Mouse (Mus musculus): ENCODE results near the gene Rsph14. TPM values are rescaled to one million over a fixed set of nuclear protein-coding genes. Genes with fewer than 3 reads are reported as not detected.

Rsph14 gene
- polyA plus RNA-seq, 1 experiment from 2014 or later = not detected

- POLR2A ChIA-PET = no interaction called here
- ATAC-seq (peak; percentile 81), DNase-seq (ENCODE audit: low read depth, low spot score) (no peak)
- CTCF ChIA-PET = interaction anchor here (1.0 kb wide), 1 partner anchor 98 kb away, joined by 4 read pairs; no protein-coding TSS in a partner anchor
- in situ Hi-C loops (cut with MboI; ENCODE audit: low pct_unique_long_range_greater_than_20kb) = no loop called here
- peaks cover 4% of the 10 kb centered on the region for H3K27me3 ChIP-seq
- TF ChIP-seq CTCF (IDR thresholded peaks at IDR 0.05) = no peak
Measured at GRCm38 (mm10) chr10:74922763-74923162, 109.6 kb downstream of the Rsph14 start.

GRCm38 (mm10) chr10:74921614-74922013 is 110.8 kb downstream of the Rsph14 start:
- ATAC-seq (no peak), DNase-seq (ENCODE audit: low read depth, low spot score) (no peak)
- in situ Hi-C loops (cut with MboI; ENCODE audit: low pct_unique_long_range_greater_than_20kb) = no loop called here
- no peak for TF ChIP-seq CTCF (IDR thresholded peaks at IDR 0.05)
- ChIA-PET CTCF (interaction anchor here (0.8 to 1.4 kb wide), 3 partner anchors 73 to 445 kb away, joined by 3 to 4 read pairs (median 4); no protein-coding TSS in a partner anchor), POLR2A (no interaction called here)
- peaks cover 8% of the 10 kb centered on the region for H3K27me3 ChIP-seq

GRCm38 (mm10) chr10:74920853-74921567 is 111.4 kb downstream of the Rsph14 start:
- CTCF ChIA-PET = interaction anchor here (0.8 to 1.4 kb wide), 4 partner anchors 72 to 444 kb away, joined by 3 to 4 read pairs (median 4); no protein-coding TSS in a partner anchor
- peaks cover 10% of the 10 kb centered on the region for H3K27me3 ChIP-seq
- DNase-seq (ENCODE audit: low read depth, low spot score) = no peak
- TF ChIP-seq CTCF (IDR thresholded peaks at IDR 0.05) = no peak
- peak; percentile 88 for ATAC-seq
- POLR2A ChIA-PET = no interaction called here
- in situ Hi-C loops (cut with MboI; ENCODE audit: low pct_unique_long_range_greater_than_20kb) = no loop called here

- TF ChIP-seq CTCF (IDR thresholded peaks at IDR 0.05) = no peak
- CTCF ChIA-PET = no interaction called here
- in situ Hi-C loops (cut with MboI; ENCODE audit: low pct_unique_long_range_greater_than_20kb) = no loop called here
- POLR2A ChIA-PET = interaction anchor here (0.6 kb wide), 1 partner anchor 96 kb away, joined by 4 read pairs; no protein-coding TSS in a partner anchor
- ATAC-seq = no peak
- no peak for DNase-seq (ENCODE audit: low read depth, low spot score)
- H3K27me3 ChIP-seq = peaks cover 21% of the 10 kb centered on the region
Measured at GRCm38 (mm10) chr10:74919277-74919676, 113.1 kb downstream of the Rsph14 start.

GRCm38 (mm10) chr10:74908431-74908830 is 124.0 kb downstream of the Rsph14 start:
- no peak for DNase-seq (ENCODE audit: low read depth, low spot score)

More at GRCm38 (mm10) chr10:74908431-74908830, 124.0 kb downstream of the Rsph14 start:
- no peak for TF ChIP-seq CTCF (IDR thresholded peaks at IDR 0.05)
- peaks cover 36% of the 10 kb centered on the region for H3K27me3 ChIP-seq
- POLR2A ChIA-PET = no interaction called here
- ATAC-seq = no peak
- in situ Hi-C loops (cut with MboI; ENCODE audit: low pct_unique_long_range_greater_than_20kb) = no loop called here
- CTCF ChIA-PET = no interaction called here

Other genes starting within 250 kb of the Rsph14 start
- 5.6 TPM for gene Gnaz, start 65.4 kb downstream of the Rsph14 start, polyA plus RNA-seq (2021)
- gene Rab36, start 4.5 kb upstream of the Rsph14 start, polyA plus RNA-seq (2021) = 16.3 TPM
- 38.8 TPM for gene Bcr, start 28.0 kb upstream of the Rsph14 start, polyA plus RNA-seq (2021)
- gene Specc1l, start 179.5 kb upstream of the Rsph14 start, polyA plus RNA-seq (2021) = 45.8 TPM